Mouse (Mus musculus): ENCODE data around the gene 9530077C05Rik. TPM values are rescaled to one million over a fixed set of nuclear protein-coding genes. Genes with fewer than 3 reads are reported as not detected.
"Not testable (repeated sequence)": the region's sequence is repeated elsewhere in the genome, so short reads cannot be mapped to it uniquely, and the experiment has no call there.

9530077C05Rik gene
- polyA plus RNA-seq, 1 experiment = 0.13 TPM

GRCm38 (mm10) chr9:22389736-22390245 is 21.5 kb upstream of the 9530077C05Rik start:
- Histone ChIP-seq H3K4me3 (ENCODE audit: insufficient read depth, low read length) (peak overlapping the region; percentile 100), H3K27ac (ENCODE audit: insufficient read depth, low read depth, low read length) (peak overlapping the region; percentile 89), H3K4me1 (ENCODE audit: control insufficient read depth, insufficient read depth, low read length) (peaks cover 31% of the 10 kb centered on the region)
- TF ChIP-seq CTCF (IDR thresholded peaks at IDR 0.05; ENCODE audit: low read depth, low read length) (no peak), POLR2A (IDR thresholded peaks at IDR 0.05; ENCODE audit: borderline replicate concordance, low read depth, low read length) (no peak)

GRCm38 (mm10) chr9:22390390-22390789 is 20.9 kb upstream of the 9530077C05Rik start:
- no peak for TF ChIP-seq POLR2A (IDR thresholded peaks at IDR 0.05; ENCODE audit: borderline replicate concordance, low read depth, low read length)
- TF ChIP-seq CTCF (IDR thresholded peaks at IDR 0.05; ENCODE audit: low read depth, low read length) = no peak
- no peak overlapping the region for H3K4me3 ChIP-seq (ENCODE audit: insufficient read depth, low read length)
- H3K27ac ChIP-seq (ENCODE audit: insufficient read depth, low read depth, low read length) = peak overlapping the region; percentile 19; the same call in 1 of the 2 replicates
- H3K4me1 ChIP-seq (ENCODE audit: control insufficient read depth, insufficient read depth, low read length) = peaks cover 33% of the 10 kb centered on the region

GRCm38 (mm10) chr9:22394725-22395124 is 16.6 kb upstream of the 9530077C05Rik start:
- peaks cover 24% of the 10 kb centered on the region for H3K4me1 ChIP-seq (ENCODE audit: control insufficient read depth, insufficient read depth, low read length)
- H3K4me3 ChIP-seq (ENCODE audit: insufficient read depth, low read length) = no peak overlapping the region
- TF ChIP-seq POLR2A (IDR thresholded peaks at IDR 0.05; ENCODE audit: borderline replicate concordance, low read depth, low read length) (no peak), CTCF (IDR thresholded peaks at IDR 0.05; ENCODE audit: low read depth, low read length) (no peak)
- H3K27ac ChIP-seq (ENCODE audit: insufficient read depth, low read depth, low read length) = peak overlapping the region; percentile 64

GRCm38 (mm10) chr9:22399021-22399420 is 12.3 kb upstream of the 9530077C05Rik start:
- Histone ChIP-seq H3K4me3 (ENCODE audit: insufficient read depth, low read length) (no peak overlapping the region), H3K27ac (ENCODE audit: insufficient read depth, low read depth, low read length) (no peak overlapping the region), H3K4me1 (ENCODE audit: control insufficient read depth, insufficient read depth, low read length) (peaks cover 15% of the 10 kb centered on the region)
- no peak for TF ChIP-seq POLR2A (IDR thresholded peaks at IDR 0.05; ENCODE audit: borderline replicate concordance, low read depth, low read length)
- TF ChIP-seq CTCF (IDR thresholded peaks at IDR 0.05; ENCODE audit: low read depth, low read length) = no peak

- TF ChIP-seq CTCF (IDR thresholded peaks at IDR 0.05; ENCODE audit: low read depth, low read length) (no peak), POLR2A (IDR thresholded peaks at IDR 0.05; ENCODE audit: borderline replicate concordance, low read depth, low read length) (no peak)
- H3K27ac ChIP-seq (ENCODE audit: insufficient read depth, low read depth, low read length) = no peak overlapping the region
- H3K4me1 ChIP-seq (ENCODE audit: control insufficient read depth, insufficient read depth, low read length) = peaks cover 4% of the 10 kb centered on the region; the same call in 1 of the 2 replicates
- H3K4me3 ChIP-seq (ENCODE audit: insufficient read depth, low read length) = no peak overlapping the region
Observed at GRCm38 (mm10) chr9:22402001-22402400, 9.3 kb upstream of the 9530077C05Rik start.

GRCm38 (mm10) chr9:22402976-22403375 is 8.3 kb upstream of the 9530077C05Rik start:
- no peak overlapping the region for H3K27ac ChIP-seq (ENCODE audit: insufficient read depth, low read depth, low read length)
- H3K4me3 ChIP-seq (ENCODE audit: insufficient read depth, low read length) = no peak overlapping the region
- peaks cover 4% of the 10 kb centered on the region; the same call in 1 of the 2 replicates for H3K4me1 ChIP-seq (ENCODE audit: control insufficient read depth, insufficient read depth, low read length)
- no peak for TF ChIP-seq CTCF (IDR thresholded peaks at IDR 0.05; ENCODE audit: low read depth, low read length)
- TF ChIP-seq POLR2A (IDR thresholded peaks at IDR 0.05; ENCODE audit: borderline replicate concordance, low read depth, low read length) = no peak

- H3K4me3 ChIP-seq (ENCODE audit: insufficient read depth, low read length); H3K4me1 ChIP-seq (ENCODE audit: control insufficient read depth, insufficient read depth, low read length); H3K27ac ChIP-seq (ENCODE audit: insufficient read depth, low read depth, low read length): not testable (repeated sequence)
Observed at GRCm38 (mm10) chr9:22403501-22403900, 7.8 kb upstream of the 9530077C05Rik start.

GRCm38 (mm10) chr9:22405414-22405813 is 5.9 kb upstream of the 9530077C05Rik start:
- no peak overlapping the region for H3K27ac ChIP-seq (ENCODE audit: insufficient read depth, low read depth, low read length)
- no peak overlapping the region for H3K4me3 ChIP-seq (ENCODE audit: insufficient read depth, low read length)
- no peaks in the 10 kb centered on the region for H3K4me1 ChIP-seq (ENCODE audit: control insufficient read depth, insufficient read depth, low read length)
- no peak for TF ChIP-seq CTCF (IDR thresholded peaks at IDR 0.05; ENCODE audit: low read depth, low read length)
- TF ChIP-seq POLR2A (IDR thresholded peaks at IDR 0.05; ENCODE audit: borderline replicate concordance, low read depth, low read length) = no peak

- not testable (repeated sequence) for H3K27ac ChIP-seq (ENCODE audit: insufficient read depth, low read depth, low read length); H3K4me1 ChIP-seq (ENCODE audit: control insufficient read depth, insufficient read depth, low read length); H3K4me3 ChIP-seq (ENCODE audit: insufficient read depth, low read length)
Observed at GRCm38 (mm10) chr9:22407633-22408032, 3.7 kb upstream of the 9530077C05Rik start.

GRCm38 (mm10) chr9:22408344-22408743 is 3.0 kb upstream of the 9530077C05Rik start:
- H3K4me1 ChIP-seq (ENCODE audit: control insufficient read depth, insufficient read depth, low read length); H3K4me3 ChIP-seq (ENCODE audit: insufficient read depth, low read length); H3K27ac ChIP-seq (ENCODE audit: insufficient read depth, low read depth, low read length): not testable (repeated sequence)

- no peak for TF ChIP-seq CTCF (IDR thresholded peaks at IDR 0.05; ENCODE audit: low read depth, low read length)
- TF ChIP-seq POLR2A (IDR thresholded peaks at IDR 0.05; ENCODE audit: borderline replicate concordance, low read depth, low read length) = no peak
- Histone ChIP-seq H3K4me3 (ENCODE audit: insufficient read depth, low read length) (no peak overlapping the region), H3K27ac (ENCODE audit: insufficient read depth, low read depth, low read length) (no peak overlapping the region), H3K4me1 (ENCODE audit: control insufficient read depth, insufficient read depth, low read length) (peaks cover 2% of the 10 kb centered on the region; the same call in 1 of the 2 replicates)
Observed at GRCm38 (mm10) chr9:22409501-22409900, 1.8 kb upstream of the 9530077C05Rik start.
